Mouse (Mus musculus): ENCODE measurements around the gene Galnt6.

Gene Galnt6

DNA sequence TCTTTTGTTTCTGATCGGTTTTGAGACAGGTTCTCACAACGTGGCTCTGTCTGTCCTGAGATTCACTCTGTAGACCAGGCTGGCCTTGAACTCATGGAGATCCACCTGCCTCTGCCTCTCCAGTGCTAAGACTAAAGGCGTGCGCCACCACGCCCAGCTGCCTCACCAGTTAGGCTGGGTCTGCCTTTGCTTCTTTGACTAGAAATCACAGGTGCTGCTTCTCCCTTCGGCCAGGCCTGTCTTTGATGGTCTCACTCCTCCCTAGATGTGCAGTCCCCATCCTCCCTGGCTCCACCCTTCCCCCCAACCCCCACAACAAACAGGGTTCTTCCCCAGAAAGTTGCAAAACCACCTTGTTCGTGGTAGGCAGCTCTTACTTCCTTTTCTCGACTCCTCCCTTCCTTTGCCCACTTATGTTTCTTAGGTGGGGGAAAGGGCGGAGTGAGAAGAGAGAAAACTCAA is 64.3 kb downstream of the Galnt6 start:
- no peak overlapping the region for H3K4me3 ChIP-seq (replicated peaks; ENCODE audit: low read length)
- no peak for TF ChIP-seq NANOG (IDR thresholded peaks at IDR 0.05; ENCODE audit: borderline replicate concordance, low read length)
- TF ChIP-seq CTCF (conservative IDR thresholded peaks at IDR 0.05; ENCODE audit: low read length) = no peak
- TF ChIP-seq POU5F1 (IDR thresholded peaks at IDR 0.05; ENCODE audit: borderline replicate concordance, low read length) = no peak
- peaks cover 18% of the 10 kb centered on the region for H3K27me3 ChIP-seq (ENCODE audit: insufficient read depth, low read length)
- H3K4me1 ChIP-seq (replicated peaks; ENCODE audit: low read depth, low read length) = peaks cover 90% of the 10 kb centered on the region
- H3K9me3 ChIP-seq (ENCODE audit: low read length) = no peaks in the 10 kb centered on the region
- H3K36me3 ChIP-seq (ENCODE audit: insufficient read depth, low read length) = no peaks in the 10 kb centered on the region

DNA sequence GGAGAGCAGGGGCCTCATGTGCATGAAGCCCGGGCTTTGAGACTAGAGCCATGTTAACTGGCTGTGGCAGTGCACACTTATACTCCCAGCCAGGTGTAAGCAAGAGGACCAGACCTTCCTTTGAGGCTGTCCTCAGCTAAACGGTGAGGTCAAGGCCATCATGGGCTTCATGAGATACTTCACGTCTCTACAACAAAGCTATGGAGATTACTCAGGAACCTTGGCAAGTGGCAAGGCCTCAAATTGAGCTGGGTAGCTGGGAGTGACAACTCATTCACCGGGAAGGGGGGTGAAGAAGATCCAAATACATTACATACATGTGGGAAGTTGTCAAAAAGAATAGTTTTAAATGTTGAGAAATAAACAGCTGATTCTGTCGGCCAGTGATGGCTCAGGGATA is 68.4 kb downstream of the Galnt6 start:
- Histone ChIP-seq H3K27me3 (ENCODE audit: insufficient read depth, low read length) (peaks cover 4% of the 10 kb centered on the region; the same call in 1 of the 2 replicates), H3K4me3 (replicated peaks; ENCODE audit: low read length) (no peak overlapping the region), H3K36me3 (ENCODE audit: insufficient read depth, low read length) (peaks cover 11% of the 10 kb centered on the region), H3K9me3 (ENCODE audit: low read length) (no peaks in the 10 kb centered on the region), H3K4me1 (replicated peaks; ENCODE audit: low read depth, low read length) (peaks cover 57% of the 10 kb centered on the region)
- no peak for TF ChIP-seq CTCF (conservative IDR thresholded peaks at IDR 0.05; ENCODE audit: low read length)
- TF ChIP-seq NANOG (IDR thresholded peaks at IDR 0.05; ENCODE audit: borderline replicate concordance, low read length) = no peak
- no peak for TF ChIP-seq POU5F1 (IDR thresholded peaks at IDR 0.05; ENCODE audit: borderline replicate concordance, low read length)

DNA sequence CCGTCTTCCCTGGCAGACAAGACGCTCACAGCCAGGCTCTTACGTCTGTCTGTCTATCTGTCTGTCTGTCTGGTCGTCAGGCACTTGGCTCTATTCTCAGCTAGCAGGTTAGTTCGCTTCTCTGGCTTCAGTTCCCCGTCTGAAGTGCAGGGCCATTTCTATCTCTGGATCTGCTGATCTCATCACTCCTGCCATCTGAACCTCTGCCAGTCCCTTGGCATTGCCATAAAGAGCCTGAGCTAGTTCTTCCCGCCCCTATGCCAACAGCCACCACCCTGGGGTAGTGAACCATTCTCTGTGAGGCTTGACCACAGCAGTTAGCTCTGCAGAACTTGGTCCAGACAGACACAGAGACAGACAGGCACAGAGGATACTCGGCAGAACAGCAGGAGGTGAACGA is 68.9 kb downstream of the Galnt6 start:
- no peak overlapping the region for H3K4me3 ChIP-seq (replicated peaks; ENCODE audit: low read length)
- TF ChIP-seq POU5F1 (IDR thresholded peaks at IDR 0.05; ENCODE audit: borderline replicate concordance, low read length) = no peak
- no peak for TF ChIP-seq NANOG (IDR thresholded peaks at IDR 0.05; ENCODE audit: borderline replicate concordance, low read length)
- TF ChIP-seq CTCF (conservative IDR thresholded peaks at IDR 0.05; ENCODE audit: low read length) = no peak
- H3K27me3 ChIP-seq (ENCODE audit: insufficient read depth, low read length) = peaks cover 4% of the 10 kb centered on the region; the same call in 1 of the 2 replicates
- H3K4me1 ChIP-seq (replicated peaks; ENCODE audit: low read depth, low read length) = peaks cover 52% of the 10 kb centered on the region
- no peaks in the 10 kb centered on the region for H3K9me3 ChIP-seq (ENCODE audit: low read length)
- peaks cover 11% of the 10 kb centered on the region for H3K36me3 ChIP-seq (ENCODE audit: insufficient read depth, low read length)

DNA sequence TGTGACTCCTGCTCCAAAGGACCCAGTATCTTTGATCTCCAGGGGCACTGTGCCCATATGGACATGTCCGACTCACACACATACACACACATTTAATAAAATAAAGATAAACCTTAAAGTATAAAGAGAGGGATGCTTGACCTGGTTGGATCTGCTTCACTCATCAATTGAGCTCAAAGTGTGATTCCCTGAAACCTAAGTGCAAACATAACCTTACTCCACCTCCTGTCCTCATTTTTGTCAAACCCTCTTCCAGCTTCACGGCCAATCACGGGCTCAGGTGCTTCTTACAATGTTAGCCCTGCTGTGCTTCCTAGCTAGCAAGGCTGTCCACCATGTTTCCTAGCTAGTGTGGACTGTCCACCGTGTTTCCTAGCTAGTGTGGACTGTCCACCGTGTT is 74.0 kb downstream of the Galnt6 start:
- peaks cover 4% of the 10 kb centered on the region; the same call in 1 of the 2 replicates for H3K27me3 ChIP-seq (ENCODE audit: insufficient read depth, low read length)
- no peaks in the 10 kb centered on the region for H3K9me3 ChIP-seq (ENCODE audit: low read length)
- no peak overlapping the region for H3K4me3 ChIP-seq (replicated peaks; ENCODE audit: low read length)
- peaks cover 9% of the 10 kb centered on the region for H3K4me1 ChIP-seq (replicated peaks; ENCODE audit: low read depth, low read length)
- H3K36me3 ChIP-seq (ENCODE audit: insufficient read depth, low read length) = peaks cover 16% of the 10 kb centered on the region
- TF ChIP-seq POU5F1 (IDR thresholded peaks at IDR 0.05; ENCODE audit: borderline replicate concordance, low read length) = no peak
- no peak for TF ChIP-seq CTCF (conservative IDR thresholded peaks at IDR 0.05; ENCODE audit: low read length)
- no peak for TF ChIP-seq NANOG (IDR thresholded peaks at IDR 0.05; ENCODE audit: borderline replicate concordance, low read length)

DNA sequence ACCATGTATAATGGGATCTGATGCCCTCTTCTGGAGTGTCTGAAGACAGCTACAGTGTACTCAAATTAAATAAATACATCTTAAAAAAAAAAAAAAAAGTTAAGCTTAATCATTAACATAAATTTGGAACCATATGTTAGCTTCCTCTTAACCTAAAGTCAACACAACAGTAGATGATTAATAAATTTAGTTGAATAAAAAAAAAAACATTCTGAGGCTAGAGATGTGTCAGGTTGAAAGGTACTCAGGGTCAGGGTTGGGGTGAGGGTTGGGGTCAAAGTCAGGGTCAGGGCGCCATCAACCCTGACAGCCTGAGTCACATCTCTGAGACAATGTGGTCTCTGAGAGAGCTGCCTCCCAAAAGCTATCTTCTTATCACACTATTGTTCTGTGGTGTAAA is 74.9 kb downstream of the Galnt6 start:
- peaks cover 16% of the 10 kb centered on the region for H3K36me3 ChIP-seq (ENCODE audit: insufficient read depth, low read length)
- no peak overlapping the region for H3K4me3 ChIP-seq (replicated peaks; ENCODE audit: low read length)
- H3K9me3 ChIP-seq (ENCODE audit: low read length) = no peaks in the 10 kb centered on the region
- H3K4me1 ChIP-seq (replicated peaks; ENCODE audit: low read depth, low read length) = peaks cover 17% of the 10 kb centered on the region
- peaks cover 4% of the 10 kb centered on the region; the same call in 1 of the 2 replicates for H3K27me3 ChIP-seq (ENCODE audit: insufficient read depth, low read length)
- TF ChIP-seq POU5F1 (IDR thresholded peaks at IDR 0.05; ENCODE audit: borderline replicate concordance, low read length) (no peak), CTCF (conservative IDR thresholded peaks at IDR 0.05; ENCODE audit: low read length) (no peak), NANOG (IDR thresholded peaks at IDR 0.05; ENCODE audit: borderline replicate concordance, low read length) (no peak)

DNA sequence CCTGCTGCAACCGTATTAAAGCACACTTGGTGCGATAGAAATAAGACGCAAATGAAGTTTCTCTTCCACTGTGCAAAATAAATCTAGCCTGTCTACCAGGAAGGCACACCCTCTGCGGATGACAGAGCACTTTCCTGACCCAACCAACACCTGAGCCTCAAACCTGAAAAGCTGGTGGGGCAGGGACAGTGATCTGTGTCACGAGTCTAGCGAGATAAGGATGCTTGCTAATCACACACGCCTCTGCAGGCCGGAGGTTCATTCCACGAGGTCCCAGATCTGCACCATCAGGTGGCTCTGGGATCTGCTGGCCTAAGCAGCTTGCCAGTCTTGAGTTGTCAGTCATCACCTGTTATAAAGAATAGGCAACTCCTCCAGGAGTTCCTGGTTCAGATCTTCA is 77.6 kb downstream of the Galnt6 start:
- Histone ChIP-seq H3K4me3 (replicated peaks; ENCODE audit: low read length) (no peak overlapping the region), H3K27me3 (ENCODE audit: insufficient read depth, low read length) (no peaks in the 10 kb centered on the region; the same call in 1 of the 2 replicates), H3K4me1 (replicated peaks; ENCODE audit: low read depth, low read length) (peaks cover 21% of the 10 kb centered on the region), H3K36me3 (ENCODE audit: insufficient read depth, low read length) (peaks cover 12% of the 10 kb centered on the region), H3K9me3 (ENCODE audit: low read length) (no peaks in the 10 kb centered on the region)
- TF ChIP-seq NANOG (IDR thresholded peaks at IDR 0.05; ENCODE audit: borderline replicate concordance, low read length) = no peak
- TF ChIP-seq CTCF (conservative IDR thresholded peaks at IDR 0.05; ENCODE audit: low read length) = no peak
- no peak for TF ChIP-seq POU5F1 (IDR thresholded peaks at IDR 0.05; ENCODE audit: borderline replicate concordance, low read length)

DNA sequence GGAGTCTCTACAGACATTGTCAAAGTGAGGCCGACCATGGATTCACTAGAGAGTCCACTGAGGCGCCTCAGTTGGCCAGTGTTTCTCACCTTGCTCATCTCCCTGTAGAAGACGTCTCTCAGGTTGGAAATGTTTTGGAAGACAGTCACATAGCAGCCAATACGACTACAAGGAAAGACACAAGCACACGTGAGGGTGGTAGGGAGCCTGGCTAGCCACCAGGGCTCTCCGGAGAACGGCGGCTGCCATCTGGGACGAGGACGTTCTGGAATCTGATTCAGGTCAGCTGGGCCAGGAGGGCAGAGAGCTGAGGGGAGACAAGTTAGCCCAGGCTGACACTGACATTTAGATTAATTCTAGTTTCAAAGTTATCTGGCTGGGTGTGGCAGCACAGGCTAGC is 79.1 kb downstream of the Galnt6 start:
- Histone ChIP-seq H3K4me1 (replicated peaks; ENCODE audit: low read depth, low read length) (peaks cover 23% of the 10 kb centered on the region), H3K9me3 (ENCODE audit: low read length) (no peaks in the 10 kb centered on the region), H3K4me3 (replicated peaks; ENCODE audit: low read length) (no peak overlapping the region), H3K27me3 (ENCODE audit: insufficient read depth, low read length) (no peaks in the 10 kb centered on the region), H3K36me3 (ENCODE audit: insufficient read depth, low read length) (peaks cover 5% of the 10 kb centered on the region; the same call in 1 of the 2 replicates)
- TF ChIP-seq POU5F1 (IDR thresholded peaks at IDR 0.05; ENCODE audit: borderline replicate concordance, low read length) = no peak
- TF ChIP-seq CTCF (conservative IDR thresholded peaks at IDR 0.05; ENCODE audit: low read length) = no peak
- no peak for TF ChIP-seq NANOG (IDR thresholded peaks at IDR 0.05; ENCODE audit: borderline replicate concordance, low read length)

DNA sequence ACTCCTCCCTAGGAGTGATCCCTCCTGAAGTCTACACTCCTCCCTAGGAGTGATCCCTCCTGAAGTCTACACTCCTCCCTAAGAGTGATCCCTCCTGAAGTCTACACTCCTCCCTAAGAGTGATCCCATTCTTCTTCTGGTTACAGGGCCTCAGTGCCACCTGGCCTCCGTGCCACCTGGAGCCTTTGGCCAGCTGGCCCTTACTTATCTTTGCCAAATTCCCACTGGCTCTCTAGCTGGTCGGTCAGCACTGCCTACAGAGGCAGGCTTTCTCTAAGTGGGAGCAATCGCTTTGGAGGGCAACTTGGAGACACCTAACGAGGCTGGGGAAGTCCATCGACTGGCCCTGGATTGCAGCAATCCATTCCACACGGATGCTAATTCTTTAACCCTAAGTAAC is 83.0 kb downstream of the Galnt6 start:
- H3K9me3 ChIP-seq (ENCODE audit: low read length) = no peaks in the 10 kb centered on the region
- peaks cover 8% of the 10 kb centered on the region; the same call in 1 of the 2 replicates for H3K36me3 ChIP-seq (ENCODE audit: insufficient read depth, low read length)
- H3K4me1 ChIP-seq (replicated peaks; ENCODE audit: low read depth, low read length) = peaks cover 38% of the 10 kb centered on the region
- H3K4me3 ChIP-seq (replicated peaks; ENCODE audit: low read length) = no peak overlapping the region
- TF ChIP-seq POU5F1 (IDR thresholded peaks at IDR 0.05; ENCODE audit: borderline replicate concordance, low read length) (no peak), CTCF (conservative IDR thresholded peaks at IDR 0.05; ENCODE audit: low read length) (no peak), NANOG (IDR thresholded peaks at IDR 0.05; ENCODE audit: borderline replicate concordance, low read length) (no peak)
- H3K27me3 ChIP-seq (ENCODE audit: insufficient read depth, low read length) = no peaks in the 10 kb centered on the region

DNA sequence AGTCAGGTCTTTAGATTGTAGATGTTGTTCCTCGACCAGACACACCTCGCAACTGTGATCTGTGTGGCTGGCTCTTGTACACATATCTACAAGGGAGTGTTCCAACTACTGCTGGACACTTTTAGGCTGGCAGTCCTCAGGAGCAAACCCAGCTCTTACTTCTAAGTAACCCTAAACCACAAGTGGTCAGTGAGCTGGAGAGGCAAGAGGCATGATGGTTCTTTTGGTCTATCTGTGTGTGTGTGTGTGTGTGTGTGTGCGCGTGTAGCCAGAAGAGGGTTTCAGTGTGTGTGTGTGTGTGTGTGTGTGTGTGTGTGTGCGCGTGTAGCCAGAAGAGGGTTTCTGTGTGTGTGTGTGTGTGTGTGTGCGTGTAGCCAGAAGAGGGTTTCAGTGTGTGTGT is 86.7 kb downstream of the Galnt6 start:
- no peak for TF ChIP-seq NANOG (IDR thresholded peaks at IDR 0.05; ENCODE audit: borderline replicate concordance, low read length)
- TF ChIP-seq CTCF (conservative IDR thresholded peaks at IDR 0.05; ENCODE audit: low read length) = no peak
- no peak for TF ChIP-seq POU5F1 (IDR thresholded peaks at IDR 0.05; ENCODE audit: borderline replicate concordance, low read length)
- Histone ChIP-seq H3K36me3 (ENCODE audit: insufficient read depth, low read length) (peaks cover 8% of the 10 kb centered on the region; the same call in 1 of the 2 replicates), H3K4me3 (replicated peaks; ENCODE audit: low read length) (no peak overlapping the region), H3K9me3 (ENCODE audit: low read length) (no peaks in the 10 kb centered on the region), H3K4me1 (replicated peaks; ENCODE audit: low read depth, low read length) (peaks cover 49% of the 10 kb centered on the region), H3K27me3 (ENCODE audit: insufficient read depth, low read length) (no peaks in the 10 kb centered on the region)
